Mouse (Mus musculus) midbrain, embryonic 16.5 days (tissue): Measurements from ENCODE around the gene Myh13. TPM values are rescaled to one million over a fixed set of nuclear protein-coding genes. Genes with fewer than 3 reads are reported as not detected.

Experiments
- ATAC-seq: fragments of 200-750 bp; cut with Nextera tagmentation; 2 replicates; pipeline ENCODE4 v1.8.0; 2017; ENCODE audit warnings: moderate TSS enrichment
- H3K27ac ChIP-seq: fragments of 300-500 bp; sonication (generic); 2 replicates; pipeline ENCODE4 v1.5.1; 2014; ENCODE audit warnings: mild to moderate bottlenecking, low read length, mixed read lengths
- H3K27me3 ChIP-seq: fragments of 300-500 bp; sonication (generic); 2 replicates; pipeline ENCODE4 v1.6.1; 2014; ENCODE audit warnings: low read depth, low read length, mixed read lengths; ENCODE audit not compliant: control insufficient read depth, insufficient read depth
- H3K36me3 ChIP-seq: fragments of 300-500 bp; sonication (generic); 2 replicates; pipeline ENCODE4 v1.6.1; 2014; ENCODE audit warnings: mild to moderate bottlenecking, low read length, moderate library complexity, mixed read lengths; ENCODE audit not compliant: control insufficient read depth, insufficient read depth
- H3K4me1 ChIP-seq: fragments of 300-500 bp; sonication (generic); 2 replicates; pipeline ENCODE4 v1.6.1; 2014; ENCODE audit warnings: mild to moderate bottlenecking, low read length, mixed read lengths; ENCODE audit not compliant: control insufficient read depth, insufficient read depth
- H3K4me2 ChIP-seq: fragments of 300-500 bp; sonication (generic); 2 replicates; pipeline ENCODE4 v1.6.1; 2014; ENCODE audit warnings: mild to moderate bottlenecking, low read length, mixed read lengths
- H3K4me3 ChIP-seq: fragments of 300-500 bp; sonication (generic); 2 replicates; pipeline ENCODE4 v1.5.1; 2014; ENCODE audit warnings: low read depth, mild to moderate bottlenecking, low read length, moderate library complexity, mixed read lengths
- H3K9ac ChIP-seq: fragments of 300-500 bp; sonication (generic); 2 replicates; pipeline ENCODE4 v1.6.1; 2014; ENCODE audit warnings: low read depth, low read length, mixed read lengths
- H3K9me3 ChIP-seq: fragments of 300-500 bp; sonication (generic); replicated peaks from 2 replicates; pipeline ENCODE4 v1.6.1; 2014; ENCODE audit warnings: mild to moderate bottlenecking, low read length, mixed read lengths; ENCODE audit not compliant: control insufficient read depth, poor library complexity, severe bottlenecking
- WGBS: fragments of 180-500 bp; shearing (Covaris S2); extraction: QIAGEN DNeasy Blood & Tissue Kit; methylation state at CpG from one replicate; pipeline ENCODE4 v1.1.7; 2014; 5-methylcytosine and 5-hydroxymethylcytosine counted together
- polyA plus RNA-seq: library from polyadenylated mRNA; unstranded; fragments of >200 nt; fragmentation: Nextera tagmentation; extraction: Ambion mirVana; gene quantifications from 2 replicates; pipeline ENCODE4 v1.2.1, GENCODE M21; 2015

The Myh13 gene
- 0.14 and 0.29 TPM in 2 replicates for polyA plus RNA-seq

DNA sequence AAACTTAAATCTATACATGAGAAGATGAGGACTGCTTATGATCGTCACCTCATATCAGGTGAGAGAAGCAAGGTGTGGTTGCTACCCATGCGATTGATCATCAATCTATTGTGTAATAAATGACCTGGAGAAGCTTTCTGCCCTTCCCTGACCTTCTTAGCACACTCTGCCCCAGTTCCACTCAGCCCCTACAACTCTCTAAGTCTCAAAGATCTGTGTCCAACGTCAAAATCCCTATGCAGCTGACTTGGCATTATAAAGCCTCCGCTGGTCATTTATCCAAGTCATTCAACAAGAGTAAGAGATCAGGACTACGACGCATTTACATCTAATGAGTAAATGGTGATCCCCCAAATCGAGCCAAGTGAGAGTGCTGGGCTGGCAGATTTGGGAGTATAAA is at the start of gene Myh13:
Myh13 (plus strand) TSS at position 301 of the 400 bp plus-strand sequence.
- H3K27ac ChIP-seq: no peak within 1 kb of the TSS
- no peaks in the 10 kb centered on the region for H3K4me1 ChIP-seq
- no peaks in the 10 kb centered on the region for H3K36me3 ChIP-seq
- WGBS: 90% methylated on average over 7 of the region's 7 CpGs
- H3K9ac ChIP-seq: no peak within 1 kb of the TSS
- no peaks in the 10 kb centered on the region for H3K9me3 ChIP-seq
- H3K4me2 ChIP-seq: no peak within 1 kb of the TSS
- no peak for ATAC-seq
- no peaks in the 10 kb centered on the region for H3K27me3 ChIP-seq
- no peak within 1 kb of the TSS for H3K4me3 ChIP-seq

DNA sequence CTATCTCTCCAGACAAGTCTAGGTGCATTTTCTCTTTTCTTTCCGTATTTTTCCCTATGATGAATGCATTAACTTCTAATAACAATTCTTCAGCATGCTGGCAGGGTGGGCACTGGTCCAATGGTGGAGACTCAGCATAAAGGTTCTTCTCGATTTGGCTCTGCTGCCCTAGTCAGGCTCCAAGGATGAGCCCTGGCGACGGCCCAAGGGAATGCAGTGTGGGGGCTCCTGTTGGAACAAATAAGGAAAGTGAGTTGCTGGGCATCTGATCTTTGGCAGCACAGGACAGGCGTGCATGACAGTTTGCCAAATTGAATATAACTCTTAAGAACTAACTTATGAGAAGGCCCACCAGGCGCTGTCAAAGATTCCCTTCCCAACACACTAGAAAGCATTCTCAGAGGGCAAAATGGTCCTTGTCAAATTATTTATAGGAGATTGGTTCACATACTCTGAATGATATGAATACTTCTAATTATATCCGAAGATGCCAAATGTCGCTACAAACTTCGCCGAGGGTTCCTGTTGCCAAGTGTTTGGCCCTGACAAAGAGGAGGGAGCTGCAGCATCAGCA is 44.8 kb upstream of the Myh13 start, which contains the start of gene Myh8:
Myh8 (plus strand) TSS at position 524 of the 574 bp plus-strand sequence.
- Histone ChIP-seq H3K27me3 (no peaks in the 10 kb centered on the region), H3K4me1 (no peaks in the 10 kb centered on the region), H3K4me2 (no peak within 1 kb of the TSS), H3K27ac (no peak within 1 kb of the TSS), H3K4me3 (no peak within 1 kb of the TSS), H3K9ac (no peak within 1 kb of the TSS), H3K9me3 (no peaks in the 10 kb centered on the region), H3K36me3 (no peaks in the 10 kb centered on the region)
- ATAC-seq: no peak
- WGBS: 76% methylated on average over 10 of the region's 10 CpGs

DNA sequence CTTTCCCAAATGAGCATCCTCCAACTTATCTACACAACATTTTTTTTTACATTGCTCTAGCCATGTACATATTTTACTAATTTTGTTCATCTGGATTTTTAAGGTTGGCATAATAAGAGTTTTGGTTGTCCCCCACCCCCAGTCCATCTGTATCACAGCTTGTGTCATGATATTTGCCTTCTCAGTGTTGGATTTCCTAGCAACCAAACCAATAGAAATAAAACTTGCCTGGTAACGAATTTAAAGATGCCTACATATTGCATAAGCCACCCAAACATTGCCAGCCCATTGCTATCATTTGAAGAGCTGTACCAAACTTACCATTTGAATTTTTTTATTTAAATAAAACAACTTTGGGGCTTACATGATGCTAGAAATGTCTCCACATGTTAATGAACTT is 28.0 kb upstream of the Myh13 start:
- H3K27ac ChIP-seq: no peak overlapping the region
- WGBS: 82% methylated on average over 1 of the region's 1 CpGs
- H3K9ac ChIP-seq: no peak overlapping the region
- no peaks in the 10 kb centered on the region; the same call in 1 of the 2 replicates for H3K9me3 ChIP-seq
- no peaks in the 10 kb centered on the region for H3K27me3 ChIP-seq
- H3K4me2 ChIP-seq: no peak overlapping the region
- ATAC-seq: no peak
- H3K4me1 ChIP-seq: no peaks in the 10 kb centered on the region
- H3K36me3 ChIP-seq: no peaks in the 10 kb centered on the region
- H3K4me3 ChIP-seq: no peak overlapping the region

DNA sequence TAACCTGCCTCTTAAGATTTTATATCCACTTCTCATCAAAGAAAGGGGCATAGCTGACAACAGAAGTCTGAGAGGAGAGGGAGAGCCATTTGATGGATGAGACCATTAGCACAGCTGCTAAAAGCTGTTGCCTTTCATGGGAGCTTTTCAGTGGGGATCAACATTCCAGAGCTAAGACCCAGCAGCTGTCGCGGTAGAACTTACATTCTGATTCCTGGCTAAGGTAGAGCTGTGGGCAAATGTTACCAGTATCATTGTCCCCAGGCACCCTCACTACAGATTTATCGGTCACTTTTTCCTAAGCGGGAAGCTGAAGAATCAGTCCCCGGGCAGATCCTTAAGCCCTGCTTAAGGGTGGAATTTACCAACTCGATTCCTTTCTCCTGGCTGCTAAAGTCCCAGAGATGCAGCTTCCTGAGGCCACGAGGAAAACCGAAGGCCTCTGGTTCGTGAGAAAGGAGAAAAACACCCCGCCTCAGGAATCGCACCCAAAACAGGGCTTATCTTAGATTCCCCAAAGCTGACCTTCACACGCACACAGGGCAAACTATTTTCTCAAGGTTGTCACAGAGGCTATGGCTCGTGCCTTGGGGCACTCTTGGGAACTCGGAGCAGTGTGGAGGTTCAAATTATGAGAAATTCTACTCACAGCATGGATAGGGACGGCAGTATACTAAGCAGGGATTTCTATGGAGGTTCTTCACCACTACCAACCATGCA is 7.6 kb upstream of the Myh13 start:
- WGBS: 48% methylated on average over 15 of the region's 15 CpGs
- Histone ChIP-seq H3K9ac (no peak overlapping the region), H3K27me3 (no peaks in the 10 kb centered on the region), H3K4me2 (no peak overlapping the region), H3K4me3 (no peak overlapping the region), H3K9me3 (no peaks in the 10 kb centered on the region), H3K36me3 (no peaks in the 10 kb centered on the region), H3K4me1 (no peaks in the 10 kb centered on the region), H3K27ac (no peak overlapping the region)
- ATAC-seq: no peak

DNA sequence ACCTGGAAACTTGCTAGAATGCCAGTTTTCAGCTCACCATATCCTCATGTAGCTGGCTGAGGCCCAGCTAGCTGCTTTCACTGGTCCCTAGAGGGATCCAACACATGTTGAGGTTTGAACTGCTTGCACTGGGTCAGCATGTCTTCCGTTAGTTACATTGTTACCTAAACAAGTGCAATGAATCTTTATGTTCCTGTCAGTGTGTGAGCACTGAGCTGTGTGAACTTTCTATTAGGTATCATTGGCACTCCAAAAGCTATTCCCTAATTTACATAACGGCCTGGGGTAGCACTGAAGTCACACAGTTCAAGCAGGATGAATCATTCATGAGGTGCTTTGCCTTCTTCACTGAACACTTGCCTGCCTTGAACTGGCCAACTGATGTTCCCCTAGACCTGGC is 5.1 kb downstream of the Myh13 start:
- H3K9ac ChIP-seq: no peak overlapping the region
- no peak for ATAC-seq
- H3K27me3 ChIP-seq: no peaks in the 10 kb centered on the region
- no peaks in the 10 kb centered on the region for H3K4me1 ChIP-seq
- no peaks in the 10 kb centered on the region for H3K9me3 ChIP-seq
- WGBS: 55% methylated on average over 2 of the region's 2 CpGs
- no peak overlapping the region for H3K4me3 ChIP-seq
- no peak overlapping the region for H3K4me2 ChIP-seq
- H3K36me3 ChIP-seq: no peaks in the 10 kb centered on the region
- no peak overlapping the region for H3K27ac ChIP-seq

DNA sequence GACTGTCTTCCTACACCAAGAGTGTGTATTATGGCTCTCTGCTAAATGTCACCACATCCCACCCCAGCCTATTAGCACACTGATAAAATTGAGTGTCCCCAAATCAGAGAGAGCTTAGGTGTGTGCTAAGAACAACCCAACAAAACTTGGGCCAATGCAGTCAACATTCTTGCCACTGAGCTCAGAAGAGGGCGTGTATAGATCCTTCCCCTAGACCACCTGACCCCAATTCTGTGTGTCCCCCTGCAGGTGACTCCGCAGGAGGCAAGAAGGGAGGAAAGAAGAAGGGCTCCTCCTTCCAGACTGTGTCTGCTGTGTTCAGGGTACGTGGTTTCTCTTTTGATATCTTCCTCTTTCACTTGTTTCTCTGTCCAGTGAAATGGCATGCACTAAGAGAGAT is 23.1 kb downstream of the Myh13 start:
- Histone ChIP-seq H3K9me3 (no peaks in the 10 kb centered on the region), H3K27ac (no peak overlapping the region)
- WGBS: 57% methylated on average over 3 of the region's 3 CpGs

DNA sequence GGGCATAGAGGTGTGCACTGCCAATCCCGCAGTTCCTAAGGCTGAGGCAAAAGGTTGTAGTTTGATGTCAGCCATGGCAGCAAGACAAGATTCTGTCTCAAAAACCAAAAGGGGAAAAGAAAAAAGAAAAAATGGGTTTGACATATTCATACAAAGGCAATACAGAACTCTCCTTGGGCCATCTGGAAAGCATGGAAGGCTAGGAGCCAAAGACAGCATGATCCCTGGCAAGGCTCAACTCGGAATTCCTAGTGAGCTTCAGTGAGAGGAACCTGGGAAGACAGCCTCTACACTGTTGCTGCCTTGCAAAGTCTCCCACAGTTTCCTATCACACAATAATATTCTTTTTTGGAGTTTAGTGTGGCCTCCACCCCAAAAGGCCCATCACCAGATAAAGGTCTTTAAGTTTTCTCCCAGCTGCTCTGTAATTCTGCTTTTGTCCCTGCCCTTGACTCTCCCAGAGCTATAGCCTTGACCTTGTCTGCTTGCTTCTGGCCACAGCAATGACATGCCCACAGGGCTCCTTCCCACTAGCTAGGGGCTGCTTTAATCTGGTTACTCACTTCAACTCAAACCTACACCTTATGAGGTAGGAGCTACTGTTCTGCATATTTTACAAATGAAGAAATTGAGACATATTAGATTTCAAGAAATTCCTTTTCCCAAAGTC is 23.9 kb downstream of the Myh13 start:
- ATAC-seq: no peak
- no peak overlapping the region for H3K4me2 ChIP-seq
- no peaks in the 10 kb centered on the region for H3K9me3 ChIP-seq
- no peaks in the 10 kb centered on the region for H3K36me3 ChIP-seq
- H3K9ac ChIP-seq: no peak overlapping the region
- H3K27ac ChIP-seq: no peak overlapping the region
- no peak overlapping the region for H3K4me3 ChIP-seq
- no peaks in the 10 kb centered on the region for H3K27me3 ChIP-seq
- no peaks in the 10 kb centered on the region for H3K4me1 ChIP-seq
- 68% methylated on average over 2 of the region's 2 CpGs for WGBS

More for the DNA sequence above, 23.1 kb downstream of the Myh13 start:
- Histone ChIP-seq H3K4me1 (no peaks in the 10 kb centered on the region), H3K4me2 (no peak overlapping the region), H3K27me3 (no peaks in the 10 kb centered on the region), H3K9ac (no peak overlapping the region), H3K4me3 (no peak overlapping the region), H3K36me3 (no peaks in the 10 kb centered on the region)
- no peak for ATAC-seq

DNA sequence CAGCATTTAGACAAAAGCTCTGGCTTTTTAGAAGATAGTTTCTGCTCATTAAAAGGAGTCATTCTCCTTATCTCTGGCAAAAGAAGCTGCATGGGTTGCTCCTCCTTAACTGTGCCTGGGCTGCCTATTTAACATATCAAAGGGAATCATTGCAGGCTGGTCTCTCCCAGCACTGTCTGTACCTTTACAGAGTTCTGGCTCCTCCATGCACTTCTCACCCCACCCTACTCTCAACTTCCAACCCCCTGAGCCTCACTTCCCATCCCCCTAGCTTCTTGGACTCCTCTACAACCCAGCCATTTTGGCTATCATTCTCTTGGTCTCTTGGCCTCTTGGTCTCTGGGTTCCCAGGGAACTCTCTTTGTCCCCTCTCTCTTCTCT is 24.4 kb downstream of the Myh13 start:
- Histone ChIP-seq H3K9me3 (no peaks in the 10 kb centered on the region), H3K27ac (no peak overlapping the region), H3K9ac (no peak overlapping the region), H3K36me3 (no peaks in the 10 kb centered on the region), H3K4me1 (no peaks in the 10 kb centered on the region), H3K4me3 (no peak overlapping the region), H3K27me3 (no peaks in the 10 kb centered on the region), H3K4me2 (no peak overlapping the region)
- no peak for ATAC-seq

DNA sequence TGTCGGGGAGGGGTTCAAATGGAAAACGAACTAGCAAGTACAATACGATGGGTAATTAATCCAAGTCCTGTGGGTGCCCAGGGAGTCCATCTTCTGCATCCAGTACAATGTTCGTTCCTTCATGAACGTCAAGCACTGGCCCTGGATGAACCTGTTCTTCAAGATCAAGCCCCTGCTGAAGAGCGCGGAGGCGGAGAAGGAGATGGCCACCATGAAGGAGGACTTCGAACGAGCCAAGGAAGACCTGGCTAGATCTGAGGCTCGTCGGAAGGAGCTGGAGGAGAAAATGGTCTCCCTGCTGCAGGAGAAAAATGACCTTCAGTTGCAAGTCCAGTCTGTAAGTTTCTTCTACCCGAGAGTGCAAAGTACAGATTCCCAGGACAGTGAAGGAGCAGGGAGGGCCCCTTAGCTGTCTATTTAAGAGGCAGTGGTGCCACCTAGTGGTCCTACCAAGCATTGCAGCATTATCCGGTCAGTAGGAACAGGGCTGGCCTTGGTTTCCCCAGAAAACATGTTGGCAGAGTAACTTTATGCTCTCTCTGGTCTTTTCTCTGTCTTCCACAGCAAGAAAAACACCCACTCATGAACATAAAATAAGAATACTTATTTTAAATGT is 28.8 kb downstream of the Myh13 start:
- no peaks in the 10 kb centered on the region for H3K36me3 ChIP-seq
- H3K4me3 ChIP-seq: no peak overlapping the region
- no peak for ATAC-seq
- no peaks in the 10 kb centered on the region for H3K27me3 ChIP-seq
- H3K4me2 ChIP-seq: no peak overlapping the region
- H3K9me3 ChIP-seq: no peaks in the 10 kb centered on the region
- no peak overlapping the region for H3K27ac ChIP-seq
- no peak overlapping the region for H3K9ac ChIP-seq
- WGBS: 58% methylated on average over 14 of the region's 14 CpGs
- no peaks in the 10 kb centered on the region for H3K4me1 ChIP-seq
